Mouse (Mus musculus) heart, adult 18-20 months (tissue): ENCODE measurements around the gene Cpe. TPM values are rescaled to one million over a fixed set of nuclear protein-coding genes. Genes with fewer than 3 reads are reported as not detected.

Experiments used
- DNase-seq, 2 experiments: peaks; one replicate each; pipeline ENCODE4 v3.0.0; 2021 to 2022; ENCODE audit warnings: mixed read lengths in 1 of 2
- total RNA-seq, 2 experiments: library from RNA; stranded (reverse); gene quantifications; 2 replicates each; pipeline ENCODE4 v1.2.3; 2021

Cpe gene
- total RNA-seq, 2 experiments from 2014 or later, result 259 to 260 TPM

- DNase-seq, result peak; percentile 6 to 53
These were observed 144.6 kb downstream of the Cpe start for GRCm38 (mm10) chr8:64548054-64548850.

GRCm38 (mm10) chr8:64543441-64543840, 149.4 kb downstream of the Cpe start:
- no peak for DNase-seq

Other genes with a start within 250 kb of the Cpe start
- 1 to 10 TPM; 7.9 TPM for gene Msmo1, start 40.7 kb upstream of the Cpe start, total RNA-seq
- gene Klhl2, start 157.0 kb upstream of the Cpe start, total RNA-seq, result 10 to 100 TPM; 18.2 to 24.2 TPM